Mouse (Mus musculus): Measurements from ENCODE around the gene Ubxn10. TPM values are rescaled to one million over a fixed set of nuclear protein-coding genes. Genes with fewer than 3 reads are reported as not detected.

Gene Ubxn10
- polyA plus RNA-seq, 1 experiment from 2014 or later = 1.3 TPM

GRCm38 (mm10) chr4:138755983-138756382 lies 19.0 kb upstream of the Ubxn10 start:
- H3K27me3 ChIP-seq (replicated peaks) = 0 out of 2 replicates have a peak, but pooled peaks cover 8% of the 10 kb centered on the region
- 80% methylated on average over 11 of the region's 11 CpGs for WGBS
- H3K27ac ChIP-seq (ENCODE audit: poor library complexity, severe bottlenecking) = no peak overlapping the region
- no peak overlapping the region for H3K4me3 ChIP-seq
- H3K4me2 ChIP-seq = no peak overlapping the region
- H3K9me3 ChIP-seq (replicated peaks) = peaks cover 6% of the 10 kb centered on the region; the same call in 1 of the 2 replicates
- no peak overlapping the region for H3K9ac ChIP-seq
- no peaks in the 10 kb centered on the region for H3K36me3 ChIP-seq
- H3K4me1 ChIP-seq (replicated peaks) = no peaks in the 10 kb centered on the region; the same call in 1 of the 2 replicates
- ATAC-seq (ENCODE audit: insufficient number of reproducible peaks, low FRiP score) = no peak

GRCm38 (mm10) chr4:138755439-138755838 lies 18.5 kb upstream of the Ubxn10 start:
- H3K4me2 ChIP-seq = no peak overlapping the region
- no peak for ATAC-seq (ENCODE audit: insufficient number of reproducible peaks, low FRiP score)
- no peak overlapping the region for H3K9ac ChIP-seq
- no peak overlapping the region for H3K27ac ChIP-seq (ENCODE audit: poor library complexity, severe bottlenecking)
- no peaks in the 10 kb centered on the region; the same call in 1 of the 2 replicates for H3K4me1 ChIP-seq (replicated peaks)
- peaks cover 6% of the 10 kb centered on the region; the same call in 1 of the 2 replicates for H3K9me3 ChIP-seq (replicated peaks)
- H3K36me3 ChIP-seq = no peaks in the 10 kb centered on the region
- 0 out of 2 replicates have a peak, but pooled peaks cover 8% of the 10 kb centered on the region for H3K27me3 ChIP-seq (replicated peaks)
- 64% methylated on average over 4 of the region's 4 CpGs for WGBS
- no peak overlapping the region for H3K4me3 ChIP-seq

GRCm38 (mm10) chr4:138754432-138754831 lies 17.5 kb upstream of the Ubxn10 start:
- Histone ChIP-seq H3K9ac (no peak overlapping the region), H3K4me2 (no peak overlapping the region), H3K4me3 (no peak overlapping the region), H3K27me3 (replicated peaks) (peaks cover 1% of the 10 kb centered on the region; the same call in 1 of the 2 replicates), H3K36me3 (no peaks in the 10 kb centered on the region), H3K27ac (ENCODE audit: poor library complexity, severe bottlenecking) (no peak overlapping the region), H3K9me3 (replicated peaks) (peaks cover 6% of the 10 kb centered on the region; the same call in 1 of the 2 replicates), H3K4me1 (replicated peaks) (no peaks in the 10 kb centered on the region; the same call in 1 of the 2 replicates)
- 32% methylated on average over 9 of the region's 9 CpGs for WGBS
- ATAC-seq (ENCODE audit: insufficient number of reproducible peaks, low FRiP score) = no peak

GRCm38 (mm10) chr4:138753608-138754007 lies 16.6 kb upstream of the Ubxn10 start:
- Histone ChIP-seq H3K4me2 (no peak overlapping the region), H3K27me3 (replicated peaks) (peaks cover 8% of the 10 kb centered on the region; the same call in 1 of the 2 replicates), H3K27ac (ENCODE audit: poor library complexity, severe bottlenecking) (no peak overlapping the region), H3K4me3 (no peak overlapping the region), H3K9me3 (replicated peaks) (peaks cover 6% of the 10 kb centered on the region; the same call in 1 of the 2 replicates), H3K9ac (no peak overlapping the region), H3K36me3 (no peaks in the 10 kb centered on the region), H3K4me1 (replicated peaks) (no peaks in the 10 kb centered on the region; the same call in 1 of the 2 replicates)
- ATAC-seq (ENCODE audit: insufficient number of reproducible peaks, low FRiP score) = no peak
- WGBS = 80% methylated on average over 3 of the region's 3 CpGs

GRCm38 (mm10) chr4:138752603-138753002 lies 15.6 kb upstream of the Ubxn10 start:
- no peak overlapping the region for H3K4me2 ChIP-seq
- H3K4me3 ChIP-seq = no peak overlapping the region
- peaks cover 16% of the 10 kb centered on the region; the same call in 1 of the 2 replicates for H3K27me3 ChIP-seq (replicated peaks)
- H3K36me3 ChIP-seq = no peaks in the 10 kb centered on the region
- no peak overlapping the region for H3K9ac ChIP-seq
- no peak for ATAC-seq (ENCODE audit: insufficient number of reproducible peaks, low FRiP score)
- H3K27ac ChIP-seq (ENCODE audit: poor library complexity, severe bottlenecking) = no peak overlapping the region
- H3K4me1 ChIP-seq (replicated peaks) = no peaks in the 10 kb centered on the region; the same call in 1 of the 2 replicates
- peaks cover 6% of the 10 kb centered on the region; the same call in 1 of the 2 replicates for H3K9me3 ChIP-seq (replicated peaks)
- WGBS = 86% methylated on average over 6 of the region's 6 CpGs

GRCm38 (mm10) chr4:138748369-138749072 lies 11.6 kb upstream of the Ubxn10 start:
- Histone ChIP-seq H3K4me3 (no peak overlapping the region), H3K9me3 (replicated peaks) (peaks cover 6% of the 10 kb centered on the region; the same call in 1 of the 2 replicates), H3K27ac (ENCODE audit: poor library complexity, severe bottlenecking) (no peak overlapping the region), H3K36me3 (no peaks in the 10 kb centered on the region), H3K27me3 (replicated peaks) (peaks cover 36% of the 10 kb centered on the region), H3K4me1 (replicated peaks) (no peaks in the 10 kb centered on the region), H3K4me2 (no peak overlapping the region), H3K9ac (no peak overlapping the region)
- WGBS = 49% methylated on average over 8 of the region's 8 CpGs
- ATAC-seq (ENCODE audit: insufficient number of reproducible peaks, low FRiP score) = no peak; the same call in 1 of the 2 replicates

- Histone ChIP-seq H3K9ac (no peak overlapping the region), H3K27me3 (replicated peaks) (peaks cover 42% of the 10 kb centered on the region), H3K4me3 (no peak overlapping the region), H3K9me3 (replicated peaks) (peaks cover 6% of the 10 kb centered on the region; the same call in 1 of the 2 replicates), H3K4me2 (no peak overlapping the region), H3K4me1 (replicated peaks) (no peaks in the 10 kb centered on the region), H3K36me3 (no peaks in the 10 kb centered on the region), H3K27ac (ENCODE audit: poor library complexity, severe bottlenecking) (no peak overlapping the region)
- 70% methylated on average over 10 of the region's 10 CpGs for WGBS
- no peak for ATAC-seq (ENCODE audit: insufficient number of reproducible peaks, low FRiP score)
These were observed 10.9 kb upstream of the Ubxn10 start for GRCm38 (mm10) chr4:138747851-138748250.

- H3K27ac ChIP-seq (ENCODE audit: poor library complexity, severe bottlenecking) = no peak overlapping the region
- no peak overlapping the region for H3K4me3 ChIP-seq
- 83% methylated on average over 9 of the region's 9 CpGs for WGBS
- no peak overlapping the region for H3K4me2 ChIP-seq
- no peak for ATAC-seq (ENCODE audit: insufficient number of reproducible peaks, low FRiP score)
- H3K27me3 ChIP-seq (replicated peaks) = peaks cover 46% of the 10 kb centered on the region
- no peaks in the 10 kb centered on the region for H3K9me3 ChIP-seq (replicated peaks)
- H3K9ac ChIP-seq = no peak overlapping the region
- no peaks in the 10 kb centered on the region for H3K4me1 ChIP-seq (replicated peaks)
- H3K36me3 ChIP-seq = no peaks in the 10 kb centered on the region
These were observed 9.9 kb upstream of the Ubxn10 start for GRCm38 (mm10) chr4:138746866-138747265.

GRCm38 (mm10) chr4:138745884-138746283 lies 8.9 kb upstream of the Ubxn10 start:
- ATAC-seq (ENCODE audit: insufficient number of reproducible peaks, low FRiP score) = no peak
- H3K27me3 ChIP-seq (replicated peaks) = peaks cover 48% of the 10 kb centered on the region
- no peak overlapping the region for H3K27ac ChIP-seq (ENCODE audit: poor library complexity, severe bottlenecking)
- H3K4me2 ChIP-seq = no peak overlapping the region
- no peaks in the 10 kb centered on the region for H3K9me3 ChIP-seq (replicated peaks)
- no peak overlapping the region for H3K9ac ChIP-seq
- no peak overlapping the region for H3K4me3 ChIP-seq
- H3K4me1 ChIP-seq (replicated peaks) = no peaks in the 10 kb centered on the region
- H3K36me3 ChIP-seq = no peaks in the 10 kb centered on the region
- WGBS = 64% methylated on average over 4 of the region's 4 CpGs

GRCm38 (mm10) chr4:138739136-138739851 lies 2.3 kb upstream of the Ubxn10 start:
- Histone ChIP-seq H3K4me2 (no peak overlapping the region), H3K27ac (ENCODE audit: poor library complexity, severe bottlenecking) (no peak overlapping the region), H3K9ac (no peak overlapping the region), H3K27me3 (replicated peaks) (peaks cover 24% of the 10 kb centered on the region), H3K4me1 (replicated peaks) (no peaks in the 10 kb centered on the region), H3K4me3 (no peak overlapping the region), H3K9me3 (replicated peaks) (no peaks in the 10 kb centered on the region), H3K36me3 (no peaks in the 10 kb centered on the region)
- 30% methylated on average over 7 of the region's 7 CpGs for WGBS
- no peak for ATAC-seq (ENCODE audit: insufficient number of reproducible peaks, low FRiP score)

GRCm38 (mm10) chr4:138734863-138735262 lies 2.1 kb downstream of the Ubxn10 start:
- Histone ChIP-seq H3K4me2 (no peak overlapping the region), H3K9ac (no peak overlapping the region), H3K9me3 (replicated peaks) (no peaks in the 10 kb centered on the region), H3K27ac (ENCODE audit: poor library complexity, severe bottlenecking) (no peak overlapping the region), H3K27me3 (replicated peaks) (peaks cover 8% of the 10 kb centered on the region; the same call in 1 of the 2 replicates), H3K36me3 (no peaks in the 10 kb centered on the region), H3K4me1 (replicated peaks) (0 out of 2 replicates have a peak, but pooled peaks cover 2% of the 10 kb centered on the region), H3K4me3 (no peak overlapping the region)
- no peak for ATAC-seq (ENCODE audit: insufficient number of reproducible peaks, low FRiP score)
- 87% methylated on average over 4 of the region's 4 CpGs for WGBS
